Mouse (Mus musculus) monocyte, adult 5-6 weeks (primary cell): ENCODE results near the gene Pdzd8. TPM values are rescaled to one million over a fixed set of nuclear protein-coding genes. Genes with fewer than 3 reads are reported as not detected.

Experiments used
- ATAC-seq: fragments of 153-309, 156-312 bp; replicated peaks from 2 replicates; pipeline ENCODE4 v1.8.0; 2017; ENCODE audit warnings: mild to moderate bottlenecking; ENCODE audit not compliant: low TSS enrichment, insufficient number of reproducible peaks, severe bottlenecking, poor library complexity, low FRiP score
- total RNA-seq: library from RNA; stranded (forward); fragments of 200-1000, 200-491, 200-594 nt; gene quantifications from 3 replicates; pipeline ENCODE4 v1.2.3, GENCODE M21; 2017

Pdzd8 gene
- total RNA-seq, 1 experiment from 2014 or later: 56.5 TPM

- ATAC-seq: no peak
Measured at GRCm38 (mm10) chr19:59357878-59358277, 12.3 kb upstream of the Pdzd8 start.

GRCm38 (mm10) chr19:59356843-59357595, 11.4 kb upstream of the Pdzd8 start:
- no peak for ATAC-seq

- ATAC-seq: no peak
Measured at GRCm38 (mm10) chr19:59356388-59356787, 10.8 kb upstream of the Pdzd8 start.

- ATAC-seq: no peak
Measured at GRCm38 (mm10) chr19:59354906-59355305, 9.3 kb upstream of the Pdzd8 start.

DNA sequence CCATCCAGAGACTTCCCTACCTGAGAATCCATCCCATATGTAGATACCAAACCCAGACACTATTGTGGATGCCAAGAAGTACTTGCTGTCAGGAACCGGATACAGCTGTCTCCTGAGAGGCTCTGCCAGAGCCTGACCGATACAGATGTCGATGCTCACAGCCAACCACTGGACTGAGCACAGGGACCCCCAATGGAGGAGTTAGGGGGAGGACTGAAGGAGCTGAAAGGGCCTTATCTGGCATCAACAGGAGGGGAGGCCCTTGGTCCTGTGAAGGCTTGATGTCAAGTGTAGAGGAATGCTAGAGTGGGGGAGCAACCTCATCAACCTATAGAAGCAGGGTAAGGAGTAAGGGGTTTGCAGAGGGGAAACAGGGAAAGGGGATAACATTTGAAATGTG, 7.2 kb upstream of the Pdzd8 start:
- no peak for ATAC-seq

GRCm38 (mm10) chr19:59351151-59351889, 5.7 kb upstream of the Pdzd8 start:
- ATAC-seq: no peak

DNA sequence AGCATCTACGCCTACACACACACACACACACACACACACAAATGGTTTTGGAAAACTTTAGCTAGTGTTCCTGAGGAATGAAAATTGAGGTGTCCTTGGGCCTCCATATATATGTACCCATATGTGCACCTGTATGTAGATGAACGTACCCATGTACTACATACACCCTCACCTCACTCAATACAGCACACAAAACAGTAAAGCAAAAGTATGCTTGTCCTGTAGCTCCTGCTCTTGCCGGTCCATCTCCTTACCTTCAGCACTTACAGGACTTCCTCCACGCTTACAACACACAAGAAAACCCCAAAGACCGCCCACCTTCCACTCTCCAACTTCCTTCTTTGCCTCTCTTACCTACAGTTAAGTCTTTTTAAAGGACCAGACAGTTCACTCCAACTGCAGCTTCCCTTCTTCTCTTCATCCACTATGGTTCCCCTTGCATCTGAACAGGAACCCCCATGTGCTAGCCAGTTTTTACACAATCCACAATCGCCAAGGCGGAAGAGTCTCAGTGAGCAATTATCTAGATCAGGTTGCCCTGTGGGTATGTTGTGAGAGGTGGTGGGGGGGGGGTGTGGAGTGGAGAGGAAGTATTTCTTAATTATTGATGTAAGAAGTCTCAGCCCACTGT, 4.8 kb upstream of the Pdzd8 start:
- ATAC-seq: peak; percentile 64

DNA sequence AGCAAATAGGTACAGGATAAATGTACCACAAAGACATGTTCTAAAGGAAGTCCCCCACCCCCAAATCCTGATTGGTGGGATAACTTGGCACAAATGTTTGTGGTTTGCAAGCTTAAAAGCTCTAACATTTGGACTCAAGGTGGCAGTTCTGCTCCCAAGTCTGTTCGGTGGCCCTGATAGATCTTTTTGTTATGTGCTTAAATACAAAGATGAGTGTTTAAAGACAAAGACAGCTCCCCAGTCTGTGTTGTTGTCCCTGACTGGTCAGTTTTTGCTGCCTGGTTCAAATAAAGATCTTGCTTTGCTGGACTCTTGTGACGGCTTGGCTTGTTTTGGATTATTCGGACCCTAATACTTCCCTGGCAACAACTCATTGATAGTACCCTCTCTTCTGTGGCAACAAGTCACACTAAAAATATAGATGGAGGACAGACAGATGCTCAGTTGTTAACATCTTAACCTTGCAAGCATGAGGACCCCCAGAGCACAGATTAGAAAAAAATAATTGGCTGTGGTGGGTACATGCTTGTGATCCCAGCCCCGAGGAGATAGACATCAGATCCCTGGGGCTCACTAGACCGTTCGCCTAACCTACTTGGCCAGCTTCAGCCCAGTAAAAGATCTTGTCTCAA, 3.9 kb upstream of the Pdzd8 start:
- ATAC-seq: no peak

GRCm38 (mm10) chr19:59346325-59346724, 745 bp upstream of the Pdzd8 start:
- ATAC-seq: no peak

DNA sequence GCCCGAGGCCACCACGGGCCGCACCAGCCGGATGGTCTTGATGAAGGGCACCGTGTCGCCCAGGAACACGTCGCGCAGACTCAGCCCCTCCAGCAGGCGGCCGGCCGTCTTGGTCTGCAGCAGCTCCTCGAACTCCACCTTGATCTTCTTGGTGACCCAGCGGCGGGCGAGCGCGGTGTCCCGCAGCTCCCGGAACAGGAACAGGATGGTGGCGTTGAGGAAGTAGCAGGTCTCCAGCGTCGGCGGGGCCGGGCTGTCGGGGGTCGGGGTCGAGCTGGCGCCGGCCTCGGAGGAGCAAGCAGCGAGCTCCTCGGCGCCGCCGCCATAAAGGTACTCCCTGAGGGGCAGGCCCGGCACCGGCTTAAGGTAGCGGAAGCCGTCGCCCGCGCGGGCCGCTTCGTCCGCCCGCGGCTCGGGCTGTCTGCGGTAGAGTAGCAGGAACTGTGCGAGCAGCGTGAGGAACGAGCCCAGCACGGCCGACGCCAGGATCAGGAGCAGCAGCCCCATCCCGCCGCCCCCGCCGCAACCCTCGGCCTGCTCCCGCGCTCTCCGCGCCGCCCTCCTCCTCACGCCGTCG, 411 bp downstream of the Pdzd8 start:
- ATAC-seq: peak; percentile 56

DNA sequence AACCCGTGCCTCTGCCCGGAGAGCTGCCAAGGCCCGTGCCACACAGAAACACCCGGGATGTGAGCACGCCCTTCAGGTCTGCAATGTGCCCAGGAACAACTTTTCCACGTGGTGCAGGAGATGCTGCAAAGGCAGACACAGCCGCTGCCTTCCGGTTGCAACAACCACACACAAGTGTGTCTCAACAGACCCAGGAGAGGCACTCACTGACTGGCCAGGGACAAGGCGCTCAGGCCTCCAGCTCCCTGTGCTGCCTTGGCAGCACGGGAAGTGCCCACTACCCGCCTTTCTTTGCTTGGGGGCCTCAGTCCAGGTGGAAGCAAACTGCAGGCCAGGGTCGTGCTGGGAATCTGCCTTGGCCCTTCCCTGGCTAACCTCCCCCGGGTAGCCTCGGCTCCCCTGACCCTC, 1.3 kb downstream of the Pdzd8 start:
- peak; percentile 66 for ATAC-seq

- no peak for ATAC-seq
Measured at GRCm38 (mm10) chr19:59342964-59343363, 2.6 kb downstream of the Pdzd8 start.

DNA sequence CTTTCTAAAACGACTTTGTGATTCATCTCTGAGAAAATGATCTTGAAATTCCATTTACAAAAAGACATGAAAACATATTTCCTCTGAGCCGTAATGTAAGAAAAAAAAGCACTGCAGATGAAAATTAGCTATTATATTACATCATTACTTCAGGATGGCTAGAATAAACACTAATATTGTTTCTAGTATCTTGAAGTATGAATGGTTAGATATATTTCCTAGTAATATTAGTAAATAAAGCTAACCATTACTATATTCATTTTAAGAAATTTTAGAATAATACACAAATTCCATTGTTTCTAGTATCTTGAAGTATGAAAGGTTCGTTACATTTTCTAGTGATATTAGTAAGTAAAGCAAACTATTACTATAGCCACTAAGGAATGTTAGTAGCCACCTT, 5.7 kb downstream of the Pdzd8 start:
- ATAC-seq: no peak

DNA sequence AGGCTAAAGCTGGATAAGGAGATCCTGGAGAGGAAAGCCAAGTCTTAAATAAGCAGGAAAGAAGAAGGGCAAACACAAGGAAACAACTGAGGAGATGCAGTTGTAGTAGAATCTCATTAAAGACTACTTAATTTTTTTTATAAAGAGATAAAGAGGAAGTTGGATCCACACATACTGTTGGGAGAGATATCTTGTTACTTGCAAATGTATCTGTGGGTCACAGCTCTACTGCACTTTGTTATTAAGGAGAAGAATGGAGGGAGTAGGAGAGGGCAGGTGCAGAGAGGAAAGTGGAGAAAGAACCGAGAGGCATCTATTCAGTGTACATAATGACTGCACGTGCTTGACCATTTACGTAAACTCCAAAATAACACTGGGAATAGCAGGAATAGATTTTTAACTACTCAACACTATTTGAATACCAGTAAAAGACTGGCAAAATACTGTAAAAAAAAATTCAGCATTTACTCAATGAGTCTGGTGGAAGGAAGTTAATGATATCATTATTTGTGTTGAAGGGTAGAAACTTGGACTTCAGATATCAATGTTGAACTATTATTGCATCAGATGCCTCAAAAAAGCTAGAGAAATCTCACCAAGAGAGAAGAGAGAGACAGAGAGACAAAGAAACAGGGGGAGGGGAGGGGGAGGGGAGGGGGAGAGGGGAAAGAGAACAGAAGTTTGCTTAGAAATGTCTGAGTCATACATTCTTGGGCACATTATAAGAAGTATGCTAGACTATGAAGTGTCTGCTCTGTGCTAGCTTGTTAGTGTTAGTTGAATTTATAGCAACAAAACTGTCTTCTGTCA, 7.5 kb downstream of the Pdzd8 start:
- ATAC-seq: no peak

DNA sequence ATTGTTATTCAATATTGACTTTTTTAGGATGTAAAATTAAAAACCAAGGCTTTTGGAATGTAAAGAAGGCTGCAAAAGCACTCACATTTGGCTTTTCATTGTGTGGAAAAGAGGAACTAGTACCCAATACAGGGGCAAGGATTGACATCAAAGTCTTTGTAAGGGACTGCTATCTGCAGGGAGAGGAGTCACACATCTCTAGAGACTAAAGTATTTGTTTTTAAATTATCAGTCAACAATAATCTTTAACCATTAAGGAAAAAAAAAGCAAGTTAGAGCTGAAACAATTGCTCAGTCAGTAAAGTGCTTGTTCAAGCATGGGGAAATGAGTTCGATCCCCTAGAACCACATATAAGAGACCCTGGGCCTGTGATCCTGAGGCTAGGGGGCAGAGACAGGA, 8.9 kb downstream of the Pdzd8 start:
- no peak for ATAC-seq

DNA sequence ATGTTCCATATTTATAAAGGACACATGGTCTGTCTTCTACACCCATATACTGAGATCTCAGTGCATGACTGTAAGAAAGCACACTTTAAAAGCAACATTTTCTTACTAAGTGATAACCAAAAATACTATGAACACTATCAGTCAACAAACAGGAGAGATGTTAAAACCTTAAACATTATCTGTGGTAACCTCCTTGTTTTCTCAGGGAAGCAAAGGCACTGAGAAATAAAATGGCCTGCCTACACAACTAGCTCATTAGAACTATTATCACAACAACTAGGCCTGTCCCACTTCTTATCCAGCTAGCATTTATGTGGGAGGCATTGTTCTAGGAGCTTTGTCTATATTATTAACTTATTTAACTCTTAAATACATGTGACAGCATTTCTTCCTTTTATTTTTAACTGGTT, 14.8 kb downstream of the Pdzd8 start:
- ATAC-seq: no peak

GRCm38 (mm10) chr19:59321990-59322389, 23.6 kb downstream of the Pdzd8 start, which contains the start of gene Rps12-ps3:
Gene Rps12-ps3 (plus strand): TSS chr19:59322290.
- no peak for ATAC-seq

GRCm38 (mm10) chr19:59316571-59316970, 29.0 kb downstream of the Pdzd8 start:
- no peak for ATAC-seq
